Mouse (Mus musculus) embryonic facial prominence, embryonic 10.5 days (tissue): Measurements from ENCODE around the gene Cyp4v3. TPM values are rescaled to one million over a fixed set of nuclear protein-coding genes. Genes with fewer than 3 reads are reported as not detected.

Source experiments
- DNase-seq: peaks from one replicate; pipeline ENCODE4 v3.0.0-alpha.2; 2017; ENCODE audit warnings: low spot score
- H3K27ac ChIP-seq: fragments of 300-500 bp; sonication (generic); replicated peaks from 2 replicates; pipeline ENCODE4 v1.5.1; 2016; ENCODE audit warnings: mild to moderate bottlenecking
- H3K27me3 ChIP-seq: fragments of 300-500 bp; sonication (generic); replicated peaks from 2 replicates; pipeline ENCODE4 v1.6.1; 2016; ENCODE audit warnings: low read depth, mild to moderate bottlenecking; ENCODE audit not compliant: poor library complexity, severe bottlenecking
- H3K36me3 ChIP-seq: fragments of 300-500 bp; sonication (generic); replicated peaks from 2 replicates; pipeline ENCODE4 v1.6.1; 2016; ENCODE audit warnings: mild to moderate bottlenecking, moderate library complexity
- H3K4me1 ChIP-seq: fragments of 300-500 bp; sonication (generic); 2 replicates; pipeline ENCODE4 v1.6.1; 2016
- H3K4me3 ChIP-seq: fragments of 300-500 bp; sonication (generic); 2 replicates; pipeline ENCODE4 v1.5.1; 2016; ENCODE audit warnings: mild to moderate bottlenecking, moderate library complexity
- H3K9me3 ChIP-seq: fragments of 300-500 bp; sonication (generic); 2 replicates; pipeline ENCODE4 v1.6.1; 2016; ENCODE audit warnings: mild to moderate bottlenecking
- WGBS: fragments of 180-500 bp; shearing (Covaris S2); methylation state at CpG from one replicate; pipeline ENCODE4 v1.1.7; 2016; 5-methylcytosine and 5-hydroxymethylcytosine counted together
- polyA plus RNA-seq: library from polyadenylated mRNA; unstranded; fragments of >200 nt; fragmentation: Nextera tagmentation; extraction: Ambion mirVana; gene quantifications from 2 replicates; pipeline ENCODE4 v1.2.1, GENCODE M21; 2016

Cyp4v3 gene
- polyA plus RNA-seq: 0.52 and 1.3 TPM in 2 replicates

DNA sequence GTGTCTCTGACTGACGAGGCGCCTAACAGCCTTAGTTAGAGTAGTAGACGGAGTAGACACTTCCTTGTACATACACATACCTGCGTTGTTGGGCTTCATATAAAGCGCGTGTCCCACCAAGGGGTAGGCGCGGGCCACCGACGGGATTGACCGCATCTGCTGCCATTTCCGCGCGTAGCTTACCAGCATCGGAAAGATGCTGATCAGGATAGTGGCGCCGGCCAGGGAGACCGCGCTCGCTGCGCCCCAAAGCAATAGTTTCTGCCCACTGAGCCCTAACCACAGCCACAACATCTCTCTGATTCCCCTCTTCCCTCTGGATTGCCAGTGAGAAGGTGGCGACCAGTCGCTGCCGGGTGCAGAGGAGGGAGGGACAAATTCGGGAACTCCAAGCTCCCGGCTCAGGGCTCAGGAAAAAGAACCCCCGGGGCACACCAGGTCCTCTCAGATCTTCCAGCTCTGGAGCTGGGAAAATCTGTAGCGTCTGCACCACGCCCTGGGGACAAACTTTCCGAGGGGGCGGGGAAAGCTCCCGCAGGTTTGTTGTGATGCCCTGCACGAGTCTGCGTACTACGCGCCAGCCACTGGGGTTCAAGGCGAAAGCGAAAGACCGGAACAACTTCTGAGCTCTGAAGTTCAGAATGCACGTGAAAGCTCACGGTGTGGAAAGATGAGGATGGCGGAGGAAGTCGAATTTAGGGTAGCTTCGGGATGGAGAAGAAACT lies at the start of gene Cyp4v3:
Cyp4v3 (minus strand) TSS at position 532 of the 725 bp plus-strand sequence.
- Histone ChIP-seq H3K27ac (peak within 1 kb of the TSS; percentile 69), H3K9me3 (no peaks in the 10 kb centered on the region), H3K27me3 (peaks cover 17% of the 10 kb centered on the region), H3K4me1 (peaks cover 11% of the 10 kb centered on the region; the same call in 1 of the 2 replicates), H3K36me3 (no peaks in the 10 kb centered on the region; the same call in 1 of the 2 replicates), H3K4me3 (peak within 1 kb of the TSS; percentile 77)
- peak; percentile 76 for DNase-seq
- WGBS: under 1% methylated on average over 44 of the region's 44 CpGs

DNA sequence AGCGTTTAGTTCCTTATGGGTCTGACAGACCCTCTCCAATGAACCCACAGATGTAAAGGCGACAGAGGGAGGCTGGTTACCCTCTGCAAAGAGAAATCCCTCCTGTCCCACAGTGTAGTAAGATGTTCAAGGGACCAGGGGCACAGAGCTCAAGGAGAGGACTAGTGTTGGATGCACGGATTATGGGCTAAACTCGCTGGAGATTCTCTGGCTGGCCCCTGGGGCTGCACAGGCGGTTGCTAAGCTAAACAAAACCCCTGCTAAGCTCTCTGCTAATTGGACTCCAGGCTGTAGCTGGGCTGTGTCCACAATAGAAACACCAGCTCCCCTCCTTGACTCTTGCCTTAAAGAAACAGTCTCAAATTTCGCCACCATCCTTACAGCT lies 48.9 kb upstream of the Cyp4v3 start, which contains the start of gene Fam149a:
Fam149a (minus strand) TSS at position 329 of the 385 bp plus-strand sequence.
- Histone ChIP-seq H3K27ac (peak within 1 kb of the TSS; percentile 65), H3K4me3 (peak within 1 kb of the TSS; percentile 62), H3K27me3 (peaks cover 36% of the 10 kb centered on the region), H3K9me3 (no peaks in the 10 kb centered on the region), H3K4me1 (peaks cover 17% of the 10 kb centered on the region), H3K36me3 (no peaks in the 10 kb centered on the region)
- DNase-seq: peak; percentile 66
- 1% methylated on average over 6 of the region's 6 CpGs for WGBS

DNA sequence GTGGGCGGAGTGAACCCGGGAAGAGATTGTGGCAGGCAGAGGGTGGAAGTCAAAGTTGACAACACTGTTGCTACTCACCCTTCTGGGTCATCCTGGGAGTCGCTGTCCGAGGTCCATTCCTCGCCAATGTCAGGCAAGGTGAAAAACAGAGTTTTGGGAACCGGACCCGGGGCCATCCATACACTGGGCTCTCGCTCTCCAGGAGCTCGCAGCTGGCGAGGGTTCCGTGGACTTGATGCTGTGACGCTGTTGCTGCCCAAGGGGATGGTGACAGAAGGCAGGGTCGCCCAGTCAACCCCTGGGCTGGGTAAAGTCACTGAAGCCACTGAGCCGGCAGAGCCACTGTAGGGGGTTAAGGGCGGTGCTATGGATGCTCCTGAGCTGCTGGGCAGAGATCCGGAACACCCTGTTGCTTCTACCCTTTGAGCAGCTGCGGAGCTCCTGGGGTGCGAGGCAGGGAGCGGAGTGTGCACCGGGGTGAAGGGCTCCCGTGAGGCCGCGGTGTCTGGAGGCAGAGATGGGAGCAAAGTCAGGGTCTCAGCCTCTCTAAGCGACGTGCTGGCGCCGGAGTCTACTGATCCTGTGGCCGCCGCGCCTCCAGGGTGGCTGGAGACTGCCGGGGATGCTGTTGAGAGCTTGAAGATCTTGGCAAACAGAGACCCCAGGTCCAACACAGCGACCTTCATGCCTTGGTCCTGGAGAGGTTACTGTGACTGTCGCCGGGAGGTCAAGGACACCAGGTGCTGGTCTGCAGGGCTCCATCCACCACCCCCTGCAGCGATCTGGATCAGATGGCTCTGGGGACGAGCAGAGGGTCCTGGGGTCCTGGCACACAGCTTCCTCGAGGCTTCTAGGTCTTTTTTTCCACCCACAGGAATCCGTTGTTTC lies 48.3 kb upstream of the Cyp4v3 start:
- Histone ChIP-seq H3K9me3 (no peaks in the 10 kb centered on the region), H3K27ac (peak overlapping the region; percentile 65), H3K36me3 (no peaks in the 10 kb centered on the region), H3K27me3 (peaks cover 36% of the 10 kb centered on the region), H3K4me1 (peaks cover 17% of the 10 kb centered on the region), H3K4me3 (peak overlapping the region; percentile 62)
- 2% methylated on average over 38 of the region's 38 CpGs for WGBS
- DNase-seq: peak; percentile 39

DNA sequence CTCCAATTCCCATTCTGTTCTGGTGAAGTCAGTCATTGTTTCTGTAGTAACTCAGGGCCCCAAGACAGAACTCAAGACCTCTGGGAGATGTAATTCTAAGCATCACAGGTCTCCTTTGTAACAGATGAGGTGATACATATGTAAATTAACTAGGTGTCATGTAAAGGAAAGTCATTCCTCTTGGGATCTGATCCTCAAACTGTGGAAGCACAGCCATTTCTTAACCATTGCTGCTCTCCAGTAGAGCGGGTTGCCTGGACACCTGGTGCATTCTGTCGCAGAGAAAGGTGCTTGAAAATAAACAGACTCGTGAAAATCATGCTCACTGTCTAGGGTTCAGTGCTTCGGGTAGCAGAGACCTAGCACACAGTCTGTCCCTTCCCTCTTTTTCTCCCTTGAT lies 47.6 kb upstream of the Cyp4v3 start:
- 11% methylated on average over 4 of the region's 4 CpGs for WGBS
- DNase-seq: no peak
- Histone ChIP-seq H3K27ac (no peak overlapping the region), H3K27me3 (peaks cover 36% of the 10 kb centered on the region), H3K36me3 (no peaks in the 10 kb centered on the region), H3K9me3 (no peaks in the 10 kb centered on the region), H3K4me1 (peaks cover 17% of the 10 kb centered on the region), H3K4me3 (peak overlapping the region; percentile 62)

DNA sequence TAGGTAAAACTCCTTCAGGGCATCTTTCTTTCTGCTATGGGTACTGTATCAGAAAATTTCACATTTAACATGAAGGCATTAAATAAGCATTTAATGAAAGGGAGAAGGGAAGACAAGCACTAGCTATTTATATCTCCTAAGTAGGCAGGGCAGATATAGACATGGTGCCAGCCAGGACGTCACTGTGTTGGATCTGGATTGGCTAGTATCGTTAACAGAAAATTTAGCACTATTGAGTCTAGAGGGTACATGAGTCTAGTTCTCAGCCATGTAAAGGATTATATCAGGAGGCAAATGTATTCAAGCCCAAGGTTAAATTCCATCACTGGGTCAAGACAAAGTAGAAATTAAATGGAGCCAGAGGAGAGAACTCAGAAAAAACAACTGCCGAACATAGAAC lies 41.1 kb upstream of the Cyp4v3 start:
- H3K9me3 ChIP-seq: no peaks in the 10 kb centered on the region
- no peak for DNase-seq
- no peaks in the 10 kb centered on the region for H3K36me3 ChIP-seq
- no peaks in the 10 kb centered on the region for H3K27me3 ChIP-seq
- no peak overlapping the region for H3K27ac ChIP-seq
- no peaks in the 10 kb centered on the region for H3K4me1 ChIP-seq
- WGBS: 85% methylated on average over 3 of the region's 3 CpGs
- H3K4me3 ChIP-seq: no peak overlapping the region

DNA sequence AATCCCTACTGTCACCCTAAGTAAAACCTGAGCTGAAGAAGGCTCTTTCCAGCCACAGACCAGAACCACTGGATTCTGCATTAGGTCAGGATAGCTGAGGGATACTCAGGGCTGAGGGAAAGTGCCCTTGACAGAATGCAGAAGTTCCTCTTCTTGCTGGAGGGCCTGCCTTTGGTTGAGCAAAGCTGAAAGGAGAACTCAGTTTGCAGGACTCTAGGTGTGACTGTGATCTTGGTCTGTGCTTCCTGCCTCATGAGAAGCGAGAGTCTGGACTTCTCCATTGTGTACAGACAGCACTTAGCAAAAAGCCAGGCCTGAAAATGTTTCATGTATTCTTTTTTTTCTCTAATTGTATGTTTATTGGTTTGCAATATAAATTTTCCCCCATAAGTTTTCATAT lies 34.1 kb upstream of the Cyp4v3 start:
- Histone ChIP-seq H3K9me3 (no peaks in the 10 kb centered on the region), H3K4me1 (no peaks in the 10 kb centered on the region), H3K4me3 (no peak overlapping the region), H3K36me3 (no peaks in the 10 kb centered on the region), H3K27ac (no peak overlapping the region), H3K27me3 (no peaks in the 10 kb centered on the region)
- 85% methylated on average over 1 of the region's 1 CpGs for WGBS
- DNase-seq: no peak

DNA sequence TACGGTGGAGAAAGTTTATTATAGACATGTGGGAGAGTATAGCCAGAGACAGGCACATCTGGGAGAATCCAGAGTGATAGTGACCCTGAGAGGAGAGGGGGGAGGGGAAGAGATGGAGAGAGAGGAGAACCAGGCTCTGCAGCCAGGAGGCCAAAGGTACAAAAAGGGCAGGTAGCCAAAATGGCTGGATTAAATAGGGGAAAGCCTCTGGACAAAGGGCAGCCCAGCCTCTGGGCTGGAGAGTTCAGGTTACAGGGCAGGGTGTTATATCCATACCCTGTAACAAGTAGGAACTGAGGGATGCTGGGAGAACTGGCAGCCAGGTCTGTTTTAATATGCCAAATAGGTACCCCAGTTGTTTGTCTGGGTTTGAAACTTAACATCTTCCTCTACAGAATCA lies 30.2 kb upstream of the Cyp4v3 start:
- Histone ChIP-seq H3K27ac (no peak overlapping the region), H3K36me3 (no peaks in the 10 kb centered on the region), H3K4me3 (no peak overlapping the region), H3K9me3 (no peaks in the 10 kb centered on the region), H3K4me1 (peaks cover 7% of the 10 kb centered on the region), H3K27me3 (no peaks in the 10 kb centered on the region)
- no peak for DNase-seq
- 73% methylated on average over 1 of the region's 1 CpGs for WGBS

DNA sequence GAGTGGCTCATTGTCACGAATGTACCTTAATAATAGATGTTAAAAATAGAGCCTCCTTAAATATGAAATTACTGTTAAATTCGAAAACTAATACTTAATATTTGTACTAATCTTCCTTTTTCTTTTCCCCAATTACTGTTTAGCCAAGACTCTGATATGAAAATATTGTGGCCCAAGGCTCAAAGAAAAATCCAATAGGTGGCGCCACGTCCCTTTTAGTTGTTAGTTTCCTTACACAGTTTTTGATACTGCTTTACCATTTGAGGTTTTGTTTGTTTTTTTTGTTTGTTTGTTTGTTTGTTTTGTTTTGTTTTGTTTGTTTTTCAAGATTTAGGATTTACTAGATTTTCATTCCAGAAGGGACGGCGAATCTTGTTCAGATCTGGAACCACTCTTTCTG lies 29.3 kb upstream of the Cyp4v3 start:
- Histone ChIP-seq H3K4me3 (no peak overlapping the region), H3K27me3 (no peaks in the 10 kb centered on the region), H3K27ac (no peak overlapping the region), H3K4me1 (peaks cover 16% of the 10 kb centered on the region), H3K36me3 (no peaks in the 10 kb centered on the region), H3K9me3 (no peaks in the 10 kb centered on the region)
- WGBS: 64% methylated on average over 6 of the region's 6 CpGs
- no peak for DNase-seq

DNA sequence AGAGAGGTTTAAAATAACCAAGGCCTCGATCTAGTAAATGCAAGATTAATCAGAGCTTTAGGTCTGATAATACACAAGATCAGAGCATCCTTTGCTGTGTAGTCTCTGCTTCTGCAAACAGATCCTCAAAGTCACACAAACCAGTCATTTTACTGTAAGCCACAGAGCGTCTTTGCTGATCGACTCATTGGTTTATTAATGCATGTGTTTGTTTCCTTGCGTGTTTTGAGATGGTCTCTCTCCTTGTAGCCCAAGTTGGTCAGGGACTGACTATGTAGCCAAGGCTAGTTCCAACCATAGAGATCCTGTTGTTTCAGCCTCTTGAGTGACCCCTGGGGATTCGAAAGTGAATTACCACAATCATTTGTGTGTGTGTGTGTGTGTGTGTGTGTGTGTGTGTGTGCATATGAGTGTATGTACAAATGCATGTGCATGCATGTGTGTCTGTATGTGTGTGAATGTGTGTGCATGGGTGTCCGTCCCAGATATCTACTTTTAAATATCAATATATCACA lies 26.1 kb upstream of the Cyp4v3 start:
- Histone ChIP-seq H3K4me1 (peaks cover 16% of the 10 kb centered on the region), H3K27ac (peak overlapping the region; percentile 89; the same call in 1 of the 2 replicates), H3K36me3 (peaks cover 2% of the 10 kb centered on the region; the same call in 1 of the 2 replicates), H3K9me3 (no peaks in the 10 kb centered on the region), H3K4me3 (peak overlapping the region; percentile 78; the same call in 1 of the 2 replicates), H3K27me3 (no peaks in the 10 kb centered on the region)
- peak; percentile 30 for DNase-seq
- 82% methylated on average over 6 of the region's 6 CpGs for WGBS

DNA sequence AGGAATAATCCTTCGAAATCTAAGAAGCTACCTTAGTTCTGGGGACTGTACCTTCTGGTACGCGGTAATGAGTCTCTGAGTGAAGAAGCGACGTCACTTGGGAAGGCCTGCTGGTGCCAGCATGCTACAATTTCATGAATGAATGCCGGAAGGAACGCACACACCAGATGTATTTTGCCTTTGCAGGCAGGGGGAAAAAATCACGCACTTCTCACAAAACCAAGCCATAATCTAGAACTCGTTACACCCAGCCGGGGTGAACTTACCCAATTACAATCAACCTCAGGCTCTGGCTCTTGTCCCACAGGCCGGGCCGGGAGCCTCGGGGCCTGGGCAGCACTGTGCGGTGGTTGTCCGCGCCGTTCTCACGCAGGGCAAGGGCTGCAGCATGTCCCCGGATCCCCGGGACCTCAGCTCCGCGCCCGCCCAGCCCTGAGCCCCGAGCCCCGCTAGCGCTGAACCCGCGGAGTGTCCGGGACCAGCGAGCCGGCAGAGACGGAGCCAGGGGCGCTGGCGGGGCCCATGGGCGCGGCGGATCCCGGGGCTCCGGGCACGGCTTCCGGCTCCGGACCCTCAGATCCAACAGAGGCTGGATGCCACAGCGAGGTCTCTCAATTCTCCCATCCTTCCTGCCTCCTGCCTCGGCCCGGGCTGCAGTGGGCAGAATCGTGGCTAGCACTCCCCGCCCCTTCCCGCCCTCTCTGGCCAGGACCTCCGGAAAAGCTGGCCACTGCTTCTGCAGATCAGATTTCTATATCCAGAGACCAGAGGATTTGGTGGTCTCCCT lies 25.3 kb upstream of the Cyp4v3 start:
- Histone ChIP-seq H3K27ac (peak overlapping the region; percentile 89), H3K9me3 (no peaks in the 10 kb centered on the region), H3K27me3 (no peaks in the 10 kb centered on the region), H3K4me3 (peak overlapping the region; percentile 78), H3K36me3 (peaks cover 2% of the 10 kb centered on the region; the same call in 1 of the 2 replicates), H3K4me1 (peaks cover 16% of the 10 kb centered on the region)
- peak; percentile 74 for DNase-seq
- WGBS: 4% methylated on average over 49 of the region's 49 CpGs

DNA sequence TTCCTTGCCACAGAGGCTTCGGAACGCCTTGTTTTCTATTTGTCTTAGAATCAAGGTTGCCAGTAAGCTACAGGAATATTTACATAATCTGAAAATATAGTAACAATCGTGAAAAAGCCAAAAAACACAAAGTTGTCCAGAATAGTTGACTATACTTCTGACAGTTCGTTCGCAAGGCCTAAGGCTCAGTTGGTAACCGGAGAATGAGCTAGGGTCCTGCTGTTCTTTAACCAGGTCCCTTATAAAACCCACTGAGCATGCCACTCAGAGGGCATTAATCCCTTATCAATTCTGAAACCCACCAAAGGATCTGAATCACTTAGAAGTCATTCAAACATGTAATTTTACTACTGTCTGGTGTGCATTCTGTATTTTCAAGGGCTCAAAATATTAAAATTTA lies 22.8 kb upstream of the Cyp4v3 start:
- no peak overlapping the region for H3K4me3 ChIP-seq
- no peak for DNase-seq
- H3K9me3 ChIP-seq: no peaks in the 10 kb centered on the region
- no peak overlapping the region for H3K27ac ChIP-seq
- H3K27me3 ChIP-seq: no peaks in the 10 kb centered on the region
- peaks cover 15% of the 10 kb centered on the region for H3K36me3 ChIP-seq
- WGBS: 84% methylated on average over 6 of the region's 6 CpGs
- H3K4me1 ChIP-seq: peaks cover 16% of the 10 kb centered on the region

DNA sequence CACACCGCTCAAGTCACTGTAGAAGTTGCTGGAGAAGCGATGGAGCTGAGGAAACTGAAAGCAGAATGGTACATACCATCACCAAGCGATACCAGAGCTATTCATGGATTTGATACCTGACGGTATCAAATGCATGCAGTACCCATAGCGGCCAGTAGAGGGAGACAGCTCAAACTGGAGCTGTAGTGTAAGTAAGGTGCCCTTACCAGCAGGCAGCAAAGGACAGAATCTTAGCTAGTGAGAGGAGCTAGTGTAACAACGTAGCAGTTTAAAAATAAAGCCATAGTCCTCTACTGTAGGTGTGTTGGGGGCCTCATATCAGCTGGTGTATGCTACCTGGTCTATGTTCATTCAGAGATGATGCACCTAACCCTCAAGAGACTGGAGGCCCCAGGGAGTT lies 12.0 kb upstream of the Cyp4v3 start:
- 21% methylated on average over 6 of the region's 6 CpGs for WGBS
- H3K4me3 ChIP-seq: no peak overlapping the region

More for the DNA sequence above, 12.0 kb upstream of the Cyp4v3 start:
- no peaks in the 10 kb centered on the region for H3K27me3 ChIP-seq
- H3K4me1 ChIP-seq: no peaks in the 10 kb centered on the region
- peaks cover 59% of the 10 kb centered on the region for H3K36me3 ChIP-seq
- H3K9me3 ChIP-seq: no peaks in the 10 kb centered on the region
- H3K27ac ChIP-seq: no peak overlapping the region
- DNase-seq: peak; percentile 81
